Mouse (Mus musculus) small intestine, adult 2 months (tissue): Measurements from ENCODE around the gene Hs3st3b1.

Experiments used
- CTCF ChIP-seq: fragments of 200-500 bp; IDR thresholded peaks from 2 replicates; pipeline ENCODE4 v1.5.1; 2012; ENCODE audit warnings: low read depth, mild to moderate bottlenecking, control low read depth, inconsistent platforms, low read length, moderate library complexity, mixed read lengths; ENCODE audit not compliant: insufficient replicate concordance, insufficient read length; ENCODE audit errors: extremely low read depth
- POLR2A ChIP-seq: fragments of 200-500 bp; IDR thresholded peaks from 2 replicates; pipeline ENCODE4 v1.6.1; 2012; ENCODE audit warnings: low read depth, mild to moderate bottlenecking, control low read depth, inconsistent platforms, low read length, moderate library complexity

- no peak for TF ChIP-seq CTCF
- no peak for TF ChIP-seq POLR2A
These were observed 42.8 kb downstream of the Hs3st3b1 start for GRCm38 (mm10) chr11:63879261-63879660.
